Mouse (Mus musculus): Measurements from ENCODE around the gene Hoxa7. TPM values are rescaled to one million over a fixed set of nuclear protein-coding genes. Genes with fewer than 3 reads are reported as not detected.

Gene Hoxa7
- total and polyA plus RNA-seq, 3 experiments: 0.17 TPM; not detected in 2

GRCm38 (mm10) chr6:52230516-52231165, 9.0 kb upstream of the Hoxa7 start, which contains the start of gene Hoxa9:
TSS of gene Hoxa9 (minus strand) at chr6:52231089.
- Histone ChIP-seq H3K9ac (ENCODE audit: control insufficient read depth, low read depth, low read length, poor library complexity, severe bottlenecking) (no peak within 1 kb of the TSS), H3K9me3 (replicated peaks; ENCODE audit: insufficient read depth, low read length) (no peaks in the 10 kb centered on the region), H3K36me3 (ENCODE audit: control insufficient read depth in 1 of 2, insufficient read depth in 2 of 2, low read length in 2 of 2) (no peaks in the 10 kb centered on the region), H3K27me3 (ENCODE audit: control insufficient read depth in 1 of 2, insufficient read depth in 2 of 2, low read length in 2 of 2) (no peaks in the 10 kb centered on the region), H3K4me1 (ENCODE audit: control insufficient read depth in 1 of 2, insufficient read depth in 2 of 2, low read length in 2 of 2) (no peaks in the 10 kb centered on the region), H3K4me3 (ENCODE audit: control insufficient read depth in 1 of 2, insufficient read depth in 1 of 2, low read depth in 2 of 2, low read length in 2 of 2) (no peak within 1 kb of the TSS), H3K79me2 (ENCODE audit: control insufficient read depth, insufficient read depth, low read length, poor library complexity) (no peaks in the 10 kb centered on the region), H3K27ac (ENCODE audit: control insufficient read depth, low read depth, low read length) (no peak within 1 kb of the TSS)
- TF ChIP-seq MAFK (IDR thresholded peaks at IDR 0.05; ENCODE audit: borderline replicate concordance, low read depth, low read length): no peak
- no peak for TF ChIP-seq JUND (IDR thresholded peaks at IDR 0.05; ENCODE audit: low read depth, low read length)
- no peak for TF ChIP-seq TAL1 (IDR thresholded peaks at IDR 0.05; ENCODE audit: low read length)
- no peak for TF ChIP-seq ELF1 (IDR thresholded peaks at IDR 0.05; ENCODE audit: low read depth, low read length)
- TF ChIP-seq RAD21 (IDR thresholded peaks at IDR 0.05; ENCODE audit: low read depth, low read length): no peak
- no peak for TF ChIP-seq EP300 (IDR thresholded peaks at IDR 0.05; ENCODE audit: low read depth in 1 of 2, low read length in 2 of 2)
- TF ChIP-seq ETS1 (IDR thresholded peaks at IDR 0.05; ENCODE audit: low read depth, low read length): no peak
- no peak for TF ChIP-seq GATA1 (IDR thresholded peaks at IDR 0.05; ENCODE audit: low read depth, low read length)
- no peak for TF ChIP-seq UBTF (IDR thresholded peaks at IDR 0.05; ENCODE audit: borderline replicate concordance, insufficient read depth, low read depth, low read length)
- no peak for TF ChIP-seq USF1 (IDR thresholded peaks at IDR 0.05; ENCODE audit: low read depth, low read length)
- TF ChIP-seq KAT2A (conservative IDR thresholded peaks at IDR 0.05; ENCODE audit: low read depth, low read length): no peak
- TF ChIP-seq CTCF (IDR thresholded peaks at IDR 0.05 in 2 of 3, conservative IDR thresholded peaks at IDR 0.05 in 1 of 3; ENCODE audit: control insufficient read depth in 1 of 3, insufficient read depth in 1 of 3, low read depth in 2 of 3, low read length in 3 of 3, poor library complexity in 1 of 3, severe bottlenecking in 1 of 3): no peak
- no peak for TF ChIP-seq POLR2AphosphoS2 (IDR thresholded peaks at IDR 0.05; ENCODE audit: low read length)
- TF ChIP-seq BHLHE40 (IDR thresholded peaks at IDR 0.05; ENCODE audit: borderline replicate concordance, low read depth, low read length): no peak
- TF ChIP-seq MXI1 (IDR thresholded peaks at IDR 0.05; ENCODE audit: low read depth, low read length): no peak
- no peak for TF ChIP-seq NELFE (IDR thresholded peaks at IDR 0.05; ENCODE audit: low read depth, low read length)
- no peak for TF ChIP-seq CHD1 (IDR thresholded peaks at IDR 0.05; ENCODE audit: low read depth, low read length)
- no peak for TF ChIP-seq POLR2AphosphoS5 (IDR thresholded peaks at IDR 0.05; ENCODE audit: borderline replicate concordance, low read depth, low read length)
- no peak for TF ChIP-seq MYB (IDR thresholded peaks at IDR 0.05; ENCODE audit: low read depth, low read length)
- no peak for DNase-seq (ENCODE audit: low read depth, low spot score)
